Mouse (Mus musculus) frontal cortex, postnatal 10 days (tissue): ENCODE results near the gene Lingo3.
A peak's percentile ranks its signal among the peaks of the same experiment; 100 is the strongest.

Source experiments
- DNase-seq, 2 experiments: peaks; one replicate each; pipeline ENCODE4 v3.0.0; 2022; ENCODE audit warnings: low spot score in 2 of 2, mixed read lengths in 1 of 2

Lingo3 gene

DNA sequence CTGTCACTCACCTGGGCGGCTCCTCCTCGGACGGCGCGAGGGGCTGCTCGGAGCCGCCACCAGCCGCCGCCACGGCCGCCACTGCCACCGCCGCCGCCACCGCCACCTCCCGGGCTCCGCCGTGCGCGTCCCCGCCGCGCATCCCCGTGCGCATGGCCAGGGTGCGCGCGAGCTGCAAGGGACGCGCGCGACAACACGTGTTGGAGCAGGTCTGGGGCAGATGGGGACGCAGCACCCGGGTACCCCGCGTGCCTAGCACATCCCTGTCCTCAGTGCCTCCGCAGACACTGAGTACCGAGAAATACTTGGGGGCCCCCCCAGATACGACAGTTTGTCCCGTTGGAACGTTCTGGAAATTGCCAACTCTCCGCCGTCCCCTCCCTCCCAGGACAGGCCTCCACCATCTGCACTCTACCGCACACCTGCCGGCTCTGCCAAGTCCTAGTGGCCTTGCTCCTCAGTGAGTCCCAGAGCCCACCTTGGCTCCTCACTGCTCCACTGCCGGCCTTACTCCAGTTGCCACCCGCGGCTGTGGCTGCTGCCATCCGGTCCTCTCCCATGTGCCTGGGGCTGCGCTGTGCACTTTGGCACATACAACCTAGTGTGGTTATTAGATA is at the start of gene Lingo3:
Gene Lingo3 (minus strand): TSS at position 109 of the 617 bp plus-strand sequence.
- no peak for DNase-seq

- no peak for DNase-seq
Observed at GRCm38 (mm10) chr10:80887181-80887580, 43.3 kb upstream of the Lingo3 start.

GRCm38 (mm10) chr10:80881301-80881700 is 37.5 kb upstream of the Lingo3 start:
- peak; percentile 68 to 70 for DNase-seq

DNA sequence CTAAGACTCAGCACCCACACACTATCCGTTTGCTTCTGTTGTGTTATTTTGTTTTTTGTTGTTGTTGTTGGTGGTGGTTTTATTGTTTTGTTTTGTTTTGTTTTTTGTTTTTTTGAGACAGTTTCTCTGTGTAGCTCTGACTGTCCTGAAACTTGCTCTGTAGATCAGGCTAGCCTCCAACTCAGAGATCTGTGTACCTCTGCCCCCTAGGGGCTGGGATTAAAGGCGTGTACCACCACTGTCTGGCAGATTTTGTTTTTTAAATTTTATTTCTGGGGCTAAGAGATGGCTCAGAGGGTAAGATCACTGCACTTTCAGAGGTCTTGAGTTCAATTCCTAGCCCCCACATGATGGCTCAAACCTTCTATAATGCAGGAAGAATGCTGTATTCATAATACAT is 37.1 kb upstream of the Lingo3 start:
- DNase-seq = no peak

GRCm38 (mm10) chr10:80880131-80880641 is 36.3 kb upstream of the Lingo3 start:
- DNase-seq = no peak

DNA sequence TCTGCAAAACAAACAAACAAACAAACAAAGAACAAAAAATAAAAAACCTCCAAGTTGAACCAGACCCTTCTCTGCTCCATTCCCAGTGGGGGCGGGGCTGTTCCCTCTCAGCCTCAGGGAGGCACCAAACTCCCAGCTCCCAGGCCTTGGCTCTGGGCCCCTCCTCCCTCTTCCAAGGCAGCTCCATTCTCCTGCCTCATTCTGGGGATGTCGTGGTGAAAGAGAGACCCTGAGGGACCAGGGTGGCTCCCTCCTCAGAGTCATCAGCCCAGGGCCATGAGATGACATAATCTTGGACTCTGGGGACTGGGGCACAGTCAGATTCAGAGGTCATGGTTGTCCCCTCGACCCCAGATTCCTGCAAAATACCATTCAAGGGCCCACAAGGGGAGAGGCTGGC is 32.8 kb upstream of the Lingo3 start:
- DNase-seq = no peak

DNA sequence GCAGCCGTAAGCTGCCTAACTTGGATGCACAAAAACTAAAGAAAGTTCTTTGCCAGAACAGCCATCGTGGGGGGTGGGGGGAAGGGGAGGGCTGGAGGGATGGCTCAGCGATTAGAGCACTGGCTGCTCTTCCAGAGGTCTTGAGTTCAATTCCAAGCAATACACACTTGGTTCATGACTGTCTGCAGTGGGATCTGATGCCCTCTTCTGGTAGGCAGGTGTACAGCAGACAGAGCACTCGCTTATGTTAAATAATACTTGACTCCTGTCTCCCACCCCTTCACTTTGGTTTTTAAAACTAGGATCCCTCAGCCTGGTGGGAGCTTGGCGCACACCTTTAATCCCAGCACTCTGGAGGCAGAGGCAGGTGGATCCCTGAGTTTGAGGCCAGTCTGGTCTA is 32.2 kb upstream of the Lingo3 start:
- no peak for DNase-seq

- no peak for DNase-seq
Observed at GRCm38 (mm10) chr10:80874035-80874434, 30.2 kb upstream of the Lingo3 start.

GRCm38 (mm10) chr10:80871581-80871980 is 27.7 kb upstream of the Lingo3 start, which contains the start of gene Tmprss9:
Tmprss9 (plus strand) TSS chr10:80871848.
- no peak for DNase-seq

- DNase-seq = no peak
Observed at GRCm38 (mm10) chr10:80870993-80871392, 27.2 kb upstream of the Lingo3 start.

- no peak for DNase-seq
Observed at GRCm38 (mm10) chr10:80864446-80864845, 20.6 kb upstream of the Lingo3 start.

DNA sequence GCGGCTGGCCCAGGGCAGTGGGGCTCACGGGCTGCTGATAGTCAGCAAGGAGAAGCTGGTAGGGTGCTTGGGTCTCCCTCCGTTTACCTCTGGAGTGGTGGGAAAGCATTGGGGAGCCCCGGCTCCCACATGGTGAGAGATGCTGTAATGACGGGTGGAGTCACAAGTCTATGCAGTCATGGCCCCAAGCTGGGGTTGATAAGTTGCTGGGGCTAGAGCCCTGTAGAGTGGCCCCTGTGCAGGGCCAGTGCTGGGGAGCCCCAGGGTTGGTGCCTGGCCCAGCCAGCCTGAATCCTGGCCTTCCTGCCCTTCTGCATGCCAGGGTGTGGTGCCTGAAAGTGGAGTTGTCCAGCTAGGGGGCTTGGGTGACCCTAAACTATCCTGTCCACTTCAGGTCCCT is 18.5 kb upstream of the Lingo3 start:
- DNase-seq = no peak

- no peak for DNase-seq
Observed at GRCm38 (mm10) chr10:80858350-80858935, 14.6 kb upstream of the Lingo3 start.

GRCm38 (mm10) chr10:80857848-80858247 is 14.0 kb upstream of the Lingo3 start:
- DNase-seq = no peak

GRCm38 (mm10) chr10:80857386-80857785 is 13.5 kb upstream of the Lingo3 start:
- no peak for DNase-seq

GRCm38 (mm10) chr10:80856908-80857307 is 13.1 kb upstream of the Lingo3 start:
- no peak for DNase-seq

GRCm38 (mm10) chr10:80856267-80856666 is 12.4 kb upstream of the Lingo3 start:
- DNase-seq = peak in 1 of 2 experiments; percentile 59

- DNase-seq = no peak
Observed at GRCm38 (mm10) chr10:80855749-80856073, 11.9 kb upstream of the Lingo3 start.

DNA sequence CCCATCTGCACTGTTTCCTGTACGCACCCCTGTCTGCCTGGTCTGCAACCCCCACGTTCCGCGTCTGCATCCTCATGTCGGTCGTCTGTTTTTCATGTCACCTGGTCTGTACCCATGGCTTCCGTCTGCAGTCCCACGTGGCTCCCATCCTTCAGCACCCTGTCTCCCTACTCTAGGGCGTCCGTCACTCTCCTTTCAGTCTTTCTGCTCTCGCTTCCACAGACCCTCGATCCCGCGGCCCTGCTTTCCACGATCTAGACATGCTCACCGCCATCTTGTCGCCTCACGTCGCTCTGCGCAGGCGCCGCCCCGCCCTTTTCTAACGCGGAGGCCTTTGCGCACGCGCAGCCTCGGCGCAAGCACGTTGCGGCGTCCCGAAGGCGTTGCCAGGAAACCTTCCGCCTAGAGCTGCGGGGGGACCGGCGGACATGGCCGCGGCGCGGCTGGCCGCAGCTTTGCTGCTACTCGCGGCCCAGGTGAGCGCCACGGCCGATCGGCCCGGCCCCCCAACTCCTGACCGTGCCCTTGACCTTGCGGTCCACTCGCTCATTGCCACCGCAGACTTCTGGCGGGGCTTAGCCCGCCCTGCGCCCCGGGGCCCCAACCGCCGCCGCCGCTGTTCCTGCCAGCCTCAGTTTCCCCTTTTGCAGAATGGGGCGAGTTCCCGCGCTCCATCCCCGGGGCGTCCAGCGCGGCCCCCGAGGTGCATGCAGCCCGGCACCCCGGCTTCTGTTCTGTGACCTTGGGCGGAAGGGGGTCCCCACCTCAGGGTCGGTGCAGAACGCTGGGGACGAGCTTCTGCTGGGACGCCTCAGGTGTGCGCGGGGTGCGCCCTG is 11.3 kb upstream of the Lingo3 start, which contains the start of the genes Lsm7 and Sppl2b:
Gene Lsm7 (minus strand): TSS at position 297 of the 836 bp plus-strand sequence.
Gene Sppl2b (plus strand): TSS at position 363 of the 836 bp plus-strand sequence.
- DNase-seq = peak; percentile 92 to 95

GRCm38 (mm10) chr10:80848571-80848970 is 4.7 kb upstream of the Lingo3 start:
- DNase-seq = no peak

DNA sequence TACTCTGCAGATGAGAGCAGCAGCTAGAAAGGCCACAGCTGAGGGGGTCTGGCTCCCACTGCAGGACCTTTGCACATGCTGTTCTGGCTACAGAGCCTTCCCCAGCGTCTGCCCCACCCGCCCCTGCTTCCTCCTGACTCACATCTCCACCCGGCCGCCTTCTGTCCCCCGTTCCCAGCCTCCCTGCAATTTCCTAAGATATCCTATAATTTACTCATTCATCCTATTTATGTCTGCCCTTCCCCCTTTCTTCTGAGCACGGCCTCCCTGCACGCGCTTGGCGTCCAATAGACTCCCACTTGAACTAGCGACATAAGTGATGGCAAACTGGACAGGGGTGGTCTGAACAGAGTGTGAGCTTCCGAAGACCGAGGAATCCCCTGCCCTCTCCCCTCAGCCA is 1.9 kb upstream of the Lingo3 start:
- DNase-seq = no peak

DNA sequence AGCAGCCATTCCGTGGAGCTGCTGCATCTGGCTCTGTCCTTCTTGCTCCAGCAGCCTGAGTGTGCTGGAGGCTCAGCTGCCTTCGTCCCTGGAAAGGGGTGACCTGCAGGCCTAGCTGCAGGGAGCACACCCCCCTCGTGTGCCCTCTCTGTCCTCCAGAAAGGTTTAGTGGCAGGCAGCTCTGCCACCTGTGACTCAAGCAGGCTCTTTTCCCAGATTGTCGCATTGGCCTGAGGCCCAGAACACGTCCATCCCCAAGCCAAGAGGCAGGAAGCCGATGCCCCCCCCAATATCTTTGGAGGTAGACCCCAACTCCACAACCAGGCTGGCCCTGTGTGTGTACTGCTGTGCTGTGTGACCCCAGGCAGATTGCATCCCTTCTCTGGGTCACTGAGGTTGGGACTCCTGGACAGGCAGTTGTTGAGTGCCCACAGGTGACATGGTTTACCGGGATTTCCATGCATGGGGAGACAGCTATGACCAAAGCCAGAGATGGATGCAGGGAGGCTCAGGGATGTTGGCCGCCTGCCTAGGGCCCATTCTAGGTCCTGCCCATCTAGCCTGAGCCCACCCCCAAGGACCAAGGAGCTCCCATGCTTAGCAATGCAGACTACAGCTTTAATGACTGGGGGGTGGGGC is 1.3 kb upstream of the Lingo3 start:
- DNase-seq = no peak
